Mouse (Mus musculus) spleen, postnatal 10 days (tissue): ENCODE results near the gene Vill.

Source experiments
- DNase-seq, 2 experiments: peaks; one replicate each; pipeline ENCODE4 v3.0.0; 2021 to 2022; ENCODE audit warnings: low spot score in 2 of 2

Gene Vill

DNA sequence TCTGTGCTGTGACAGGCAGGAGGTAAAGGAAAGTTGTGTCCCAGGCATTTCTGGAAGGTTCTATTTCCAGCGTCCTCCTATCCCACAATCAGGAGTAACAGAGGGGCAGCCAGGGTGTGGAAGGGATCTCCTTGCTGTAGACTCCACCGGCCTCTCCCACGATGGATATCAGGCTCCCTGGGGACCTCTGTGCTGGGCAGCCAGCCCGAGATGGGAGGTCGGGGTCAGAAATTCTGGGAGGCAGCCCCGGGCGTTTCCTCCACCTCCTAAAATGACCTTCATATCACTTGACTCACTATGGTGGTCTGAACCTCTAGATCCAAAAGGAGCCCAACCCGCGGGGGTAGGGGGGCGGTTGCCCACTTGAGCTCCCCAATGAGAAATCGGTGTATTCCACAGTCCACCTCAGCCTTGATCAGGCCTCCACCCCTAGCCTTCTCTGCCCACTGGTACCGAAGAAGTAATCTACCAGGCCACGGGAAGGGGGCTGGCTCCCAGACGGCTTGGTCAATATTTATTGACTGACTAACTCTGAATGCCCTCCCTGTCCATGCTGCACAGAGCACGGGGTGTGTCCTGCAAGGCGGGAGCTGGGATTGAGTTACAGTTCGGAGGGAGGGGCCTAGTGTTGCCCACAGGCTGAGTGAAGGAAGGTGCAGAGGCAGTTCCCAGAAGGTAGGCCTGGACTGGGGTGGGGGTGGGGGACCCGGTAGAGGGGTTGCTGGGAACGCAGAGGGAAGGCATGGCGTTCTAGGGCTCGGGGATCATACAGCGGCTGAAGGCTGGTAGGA, at the start of gene Vill:
Gene Vill, plus strand, starts transcription at position 625 of the 791 bp plus-strand sequence.
- no peak for DNase-seq

DNA sequence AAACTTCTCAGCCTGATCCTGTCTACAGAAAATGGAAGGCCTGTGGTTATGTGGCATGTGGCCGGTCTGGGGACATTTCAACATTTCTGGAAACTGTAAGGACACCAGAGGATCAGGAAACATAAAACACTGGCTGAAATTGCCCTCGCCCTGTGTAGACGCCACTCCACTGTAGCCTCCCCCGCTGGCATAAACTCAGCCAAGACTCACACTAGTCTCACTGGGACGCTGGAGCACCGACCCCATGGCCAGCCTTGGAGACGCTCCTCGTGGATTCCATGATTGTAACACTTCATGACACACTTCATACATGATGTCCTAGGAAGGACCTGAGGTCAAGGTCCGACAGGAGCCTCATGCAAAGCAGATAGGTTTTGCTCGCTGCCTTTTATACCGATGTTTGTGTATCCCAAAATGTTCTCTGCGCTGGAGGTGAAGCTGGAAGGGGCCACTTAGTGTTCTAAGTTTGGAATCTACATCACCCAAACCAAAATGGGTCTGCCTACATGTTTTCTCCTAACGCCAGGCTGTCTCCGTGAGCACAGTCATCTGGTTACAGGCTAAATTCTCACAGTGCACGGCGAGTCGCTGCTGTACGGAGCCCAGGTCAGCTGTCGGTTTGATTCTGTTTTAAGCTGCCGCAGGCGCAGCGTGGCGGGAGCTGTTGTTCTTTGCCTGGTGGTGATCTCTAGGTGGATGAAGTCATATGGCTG, 48.4 kb upstream of the Vill start:
- DNase-seq: no peak

DNA sequence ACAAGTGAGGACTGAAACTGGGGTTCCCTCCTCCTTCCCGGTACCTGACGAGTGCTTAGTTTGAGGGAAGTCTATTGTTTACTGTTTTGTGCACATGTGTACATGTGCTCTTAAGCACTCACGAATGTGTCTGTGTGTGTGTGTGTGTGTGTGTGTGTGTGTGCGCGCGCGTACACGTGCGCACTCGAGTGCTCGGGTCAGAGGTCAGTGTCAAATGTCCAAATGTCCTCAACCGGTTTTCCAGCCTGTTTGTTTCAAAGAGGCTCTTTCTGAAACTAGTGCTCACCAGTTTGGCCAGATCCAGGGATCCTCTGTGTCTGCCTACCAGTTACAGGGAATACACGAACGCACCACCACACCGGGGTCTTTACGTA, 47.9 kb upstream of the Vill start:
- no peak for DNase-seq

DNA sequence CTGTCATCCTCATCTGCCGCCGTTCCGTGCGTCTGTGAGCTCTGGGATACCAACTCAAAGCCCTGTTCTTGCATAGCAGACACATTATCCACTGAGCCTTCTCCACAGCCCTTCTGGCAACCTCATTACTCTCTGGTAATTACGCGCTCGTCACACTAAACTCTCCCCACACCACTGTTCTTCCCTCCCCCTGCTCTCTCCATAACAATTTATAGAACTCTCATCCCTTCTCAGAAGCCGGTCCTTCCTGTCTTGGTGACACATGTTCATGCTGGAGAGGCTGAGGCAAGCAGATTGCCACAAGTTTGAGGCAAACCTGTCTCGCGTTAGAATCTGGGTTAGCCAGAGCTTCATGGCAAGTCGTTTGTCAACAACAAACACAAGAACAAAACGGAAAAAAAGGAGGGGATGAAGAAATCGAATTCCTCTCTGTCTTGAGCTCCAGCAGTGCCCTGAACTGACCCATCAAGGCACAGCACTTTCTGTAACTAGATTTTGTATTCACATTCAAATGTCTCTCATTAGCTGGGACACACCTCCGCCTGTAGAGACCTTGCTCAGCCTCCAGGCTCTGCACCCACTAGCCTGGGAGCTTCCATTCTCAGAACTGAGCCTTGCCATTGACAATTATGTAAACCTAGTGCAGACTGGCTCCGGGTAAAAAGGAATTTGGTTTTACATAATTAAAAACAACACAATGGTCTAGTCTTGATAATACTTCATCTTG, 47.1 kb upstream of the Vill start:
- no peak for DNase-seq

DNA sequence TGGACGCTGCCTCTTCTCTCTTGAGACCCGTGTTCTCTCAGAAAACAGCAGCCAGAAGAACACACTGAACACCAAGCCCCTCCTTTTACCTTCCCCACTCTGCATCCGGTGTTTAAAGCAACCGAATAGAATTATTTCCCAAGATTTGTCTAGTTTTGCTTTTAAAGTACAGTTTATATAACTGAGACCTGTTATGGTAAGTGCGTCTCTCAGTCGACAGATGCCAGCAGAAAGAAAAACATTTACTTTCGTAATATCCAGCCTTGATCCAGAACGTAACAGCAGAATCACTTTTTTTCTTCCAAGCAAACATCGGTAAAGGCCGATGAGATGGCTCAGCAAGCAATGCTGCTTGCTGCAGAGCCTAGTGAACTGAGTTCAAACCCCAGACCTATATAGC, 45.3 kb upstream of the Vill start:
- DNase-seq: no peak

DNA sequence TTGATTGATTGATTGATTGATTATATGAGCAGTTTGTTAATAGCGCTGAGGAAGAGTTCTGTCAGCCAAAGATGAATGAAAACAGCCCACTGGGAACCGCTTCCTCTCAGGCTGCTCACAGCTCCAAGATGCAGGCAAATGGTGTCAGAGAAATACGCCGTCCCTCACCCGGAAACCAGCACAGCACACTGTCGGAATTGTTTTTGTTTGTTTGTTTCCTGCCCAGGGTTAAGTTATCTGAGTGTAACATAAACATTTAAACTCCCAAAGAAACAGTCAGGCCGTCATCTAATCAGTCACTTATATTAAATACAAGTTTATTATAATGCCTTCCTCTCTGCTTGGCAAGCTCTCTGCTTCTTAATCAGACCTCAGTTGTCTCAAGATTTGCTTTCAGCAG, 43.7 kb upstream of the Vill start:
- no peak for DNase-seq

DNA sequence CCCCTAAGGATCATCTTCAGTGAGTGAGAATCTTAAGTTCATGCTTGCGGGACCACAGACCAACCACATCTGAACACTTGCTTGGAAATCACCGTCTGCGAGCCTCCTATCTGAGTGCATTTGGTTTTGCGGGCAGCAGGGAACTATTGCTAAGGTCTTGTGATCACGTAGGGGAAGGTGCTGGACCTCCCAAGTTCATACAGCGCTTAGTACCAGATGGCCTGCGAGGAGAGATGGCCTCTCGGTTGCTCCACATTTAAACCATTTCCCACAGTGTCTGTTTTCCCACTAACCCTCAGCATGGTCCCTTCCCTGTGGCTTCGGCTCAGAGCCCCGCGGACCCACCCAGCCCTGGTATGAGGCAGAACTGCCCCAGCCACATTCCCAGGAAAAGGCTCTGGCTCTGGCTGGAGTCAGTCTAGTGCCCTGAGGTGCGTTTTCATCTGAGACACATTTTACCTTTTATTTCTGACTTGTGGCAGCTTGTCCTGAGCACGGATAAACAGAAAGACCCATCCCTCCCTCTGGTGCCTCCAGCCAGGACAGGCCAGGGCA, 42.3 kb upstream of the Vill start:
- no peak for DNase-seq

DNA sequence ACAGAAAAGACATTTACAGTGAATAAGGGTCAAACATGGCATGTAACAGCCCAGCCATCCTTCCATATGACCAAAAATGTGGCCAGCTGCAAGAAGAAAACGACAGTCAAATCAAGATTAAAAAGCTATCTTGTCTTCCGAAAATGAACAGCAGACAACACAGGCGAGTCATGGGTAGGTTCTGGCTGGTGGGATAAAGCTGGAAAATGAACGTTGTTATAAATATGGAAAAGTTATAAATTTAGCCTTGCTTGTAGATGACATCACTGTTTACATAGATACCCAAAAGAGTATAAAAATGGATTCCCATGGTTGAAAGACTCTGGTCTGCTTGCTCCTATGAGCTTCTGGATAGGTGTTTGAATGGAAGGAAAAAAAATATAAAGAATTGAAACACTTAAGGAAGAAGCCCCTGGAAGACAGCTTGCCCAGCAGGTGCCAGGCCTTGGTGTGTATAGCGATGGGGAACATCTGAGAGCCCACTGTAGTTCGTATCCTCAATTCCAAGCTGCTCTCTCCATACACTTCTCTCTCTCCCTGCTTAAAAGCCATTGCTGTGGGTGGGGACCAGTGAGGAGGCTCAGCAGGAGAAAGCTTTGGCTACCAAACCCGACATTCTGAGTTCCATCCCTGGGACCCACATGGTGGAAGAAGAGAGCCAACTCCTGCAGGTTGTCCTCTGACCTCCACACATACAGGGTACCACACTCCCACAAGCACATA, 35.6 kb upstream of the Vill start:
- no peak for DNase-seq

DNA sequence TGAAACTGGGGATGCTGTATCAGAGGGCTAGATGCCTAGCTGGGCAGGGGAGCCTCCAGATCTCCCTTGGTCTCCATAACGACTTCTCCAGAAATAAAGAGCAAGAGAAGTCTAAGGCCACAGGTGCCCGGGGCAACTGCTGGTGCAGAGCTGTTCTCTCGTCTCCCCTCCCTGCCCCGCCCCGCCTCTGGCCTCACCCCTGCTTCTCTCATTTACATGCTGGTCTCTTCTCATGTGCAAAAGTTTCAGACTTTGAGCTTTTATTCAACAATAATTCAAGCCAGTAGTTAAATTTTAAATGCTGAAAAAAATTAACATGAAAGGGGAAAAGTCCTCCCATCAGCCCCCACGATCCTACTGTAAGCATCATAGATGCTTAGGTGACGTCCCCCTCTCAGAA, 30.8 kb upstream of the Vill start:
- no peak for DNase-seq

DNA sequence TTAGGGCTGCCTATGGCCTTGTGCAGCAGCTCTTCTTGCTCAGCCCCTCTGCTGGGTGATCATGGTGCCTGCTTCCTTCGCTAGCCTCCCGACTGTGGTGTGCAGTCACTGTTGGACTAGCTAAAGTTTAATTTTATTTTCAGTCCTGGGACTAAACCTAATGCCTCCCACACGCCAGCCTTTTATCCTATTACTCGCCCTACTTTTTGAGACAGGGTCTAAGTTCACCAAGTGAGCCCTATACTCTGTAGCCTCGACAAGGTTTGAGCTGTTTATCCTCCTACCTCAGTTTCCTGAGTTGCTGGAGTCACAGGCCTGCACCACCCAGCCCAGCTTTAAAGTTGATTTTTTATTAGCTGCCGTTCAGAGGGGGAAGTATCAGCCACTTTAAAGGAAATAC, 27.3 kb upstream of the Vill start:
- DNase-seq: no peak

DNA sequence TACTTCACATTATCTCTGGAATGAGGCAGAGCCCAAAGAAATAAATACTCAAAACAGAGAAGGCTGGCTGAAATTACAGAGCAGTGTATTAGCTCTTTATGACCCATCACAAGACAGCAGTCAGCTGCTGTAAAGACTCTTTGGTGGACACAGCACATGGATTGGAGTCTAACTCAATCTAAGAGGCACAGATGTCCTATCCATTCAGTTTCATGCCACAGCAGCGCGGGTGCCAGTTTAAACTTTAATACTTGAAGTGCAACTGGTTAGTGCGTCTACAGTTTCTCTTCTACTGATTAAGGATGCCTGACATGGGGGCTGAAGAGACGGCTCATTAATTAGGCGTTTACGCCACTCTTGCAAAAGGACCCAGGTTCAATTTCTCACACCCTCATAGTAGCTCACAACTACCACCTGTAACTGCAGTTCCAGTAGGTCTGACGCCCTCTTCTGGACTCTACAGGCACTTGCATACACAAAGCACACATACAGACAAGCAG, 26.7 kb upstream of the Vill start:
- no peak for DNase-seq

DNA sequence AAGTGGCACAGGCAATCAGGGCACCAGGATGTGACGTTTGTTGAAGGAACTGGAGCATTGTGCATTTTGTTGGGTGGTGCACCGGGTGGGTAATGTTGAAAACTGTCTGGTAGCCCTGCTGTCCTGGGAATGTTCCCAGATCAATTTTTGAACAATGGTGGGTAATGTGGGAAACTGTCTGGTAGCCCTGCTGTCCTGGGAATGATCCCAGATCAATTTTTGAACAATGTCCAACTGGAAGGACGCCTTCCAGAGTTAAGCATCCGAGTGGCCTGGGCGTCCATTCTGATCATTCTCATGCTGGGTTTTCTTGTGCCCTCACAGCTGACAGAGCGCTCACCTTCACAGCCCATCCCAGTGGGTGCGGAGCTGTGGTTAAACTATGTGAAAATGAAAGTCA, 25.2 kb upstream of the Vill start:
- DNase-seq: no peak

DNA sequence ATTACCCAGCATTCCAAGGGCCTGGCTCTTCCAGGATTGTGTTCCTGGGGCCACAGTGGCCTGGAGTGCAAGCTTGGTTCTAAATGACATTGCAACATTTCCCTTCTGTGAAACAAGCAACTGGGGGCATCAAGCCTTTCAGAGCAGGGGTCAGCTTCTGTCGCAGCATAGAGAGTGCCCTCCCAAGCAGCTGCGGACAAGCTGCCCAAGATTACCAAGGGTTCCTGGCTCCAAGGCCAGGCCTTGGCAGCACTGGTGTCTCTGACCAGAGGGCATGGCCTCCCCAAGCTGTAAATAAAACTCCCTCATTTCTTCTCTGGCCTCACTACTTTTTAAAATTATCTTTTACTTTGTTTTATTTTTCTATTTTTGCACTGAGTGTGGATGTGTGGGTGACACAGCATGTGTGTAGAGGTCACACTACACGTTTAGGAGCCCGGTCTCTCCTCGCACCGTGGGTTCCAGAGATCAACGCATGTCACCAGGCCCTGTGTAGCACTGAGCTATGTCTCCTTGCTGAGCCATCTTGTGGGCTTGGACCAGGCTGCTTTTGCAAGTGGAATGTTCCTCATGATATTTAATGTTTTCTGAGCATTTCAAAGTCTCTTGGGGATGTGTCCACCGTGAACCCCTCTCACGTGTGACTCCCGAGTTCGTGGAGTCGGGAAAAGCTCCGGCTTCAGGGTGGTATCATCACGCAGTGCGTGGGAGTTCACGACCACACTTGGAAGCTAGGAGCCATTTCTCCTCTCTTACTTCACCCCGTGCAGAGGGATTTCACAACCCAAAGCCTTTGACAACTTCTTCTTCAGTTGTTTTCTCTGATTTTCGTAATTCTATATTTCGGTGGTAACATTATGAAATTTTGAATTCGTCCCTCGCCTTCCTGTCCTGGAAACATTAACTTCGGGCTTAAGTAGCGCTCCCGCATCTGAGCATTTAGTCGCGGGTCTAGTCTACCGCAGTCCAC, 24.1 kb upstream of the Vill start:
- no peak for DNase-seq

DNA sequence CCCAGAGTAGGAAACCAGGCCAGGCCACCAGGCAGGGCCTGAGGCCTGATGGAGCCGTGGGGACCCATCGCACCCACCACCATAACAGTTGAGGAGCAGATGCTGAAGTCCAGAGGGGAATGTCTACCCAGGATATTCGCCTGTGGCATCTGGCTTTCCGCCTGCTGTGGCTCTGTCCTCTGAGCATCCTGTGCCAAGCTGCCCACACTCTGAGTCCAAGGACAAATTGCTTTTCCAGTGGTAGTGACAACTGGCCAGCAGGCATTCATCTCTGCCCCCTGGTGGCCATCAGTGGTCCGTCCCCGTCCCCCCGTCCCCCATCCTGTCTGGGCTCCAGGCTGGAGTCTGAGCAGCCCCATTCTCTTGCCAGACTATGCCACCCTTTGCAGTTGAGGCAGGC, 23.0 kb upstream of the Vill start:
- peak; percentile 16 to 56 for DNase-seq

DNA sequence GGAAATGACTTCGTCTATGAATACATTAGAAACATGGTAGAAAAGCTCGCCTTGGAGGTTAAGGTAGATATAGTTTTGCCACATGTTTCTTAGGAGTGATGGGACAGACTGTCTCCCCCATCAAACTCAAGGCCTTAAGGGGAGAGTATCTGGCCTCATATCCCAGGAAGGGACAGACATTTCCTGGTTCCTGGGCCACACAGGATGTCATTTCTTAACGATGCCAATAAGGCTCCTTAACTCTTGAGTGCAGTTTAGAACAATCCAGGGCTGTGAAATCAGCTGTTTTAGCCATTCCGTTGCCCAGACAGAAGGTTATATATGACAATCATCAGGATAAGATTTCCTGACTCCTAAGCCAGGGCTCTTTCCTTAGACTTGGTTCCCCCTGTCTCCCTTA, 21.5 kb upstream of the Vill start:
- DNase-seq: no peak

DNA sequence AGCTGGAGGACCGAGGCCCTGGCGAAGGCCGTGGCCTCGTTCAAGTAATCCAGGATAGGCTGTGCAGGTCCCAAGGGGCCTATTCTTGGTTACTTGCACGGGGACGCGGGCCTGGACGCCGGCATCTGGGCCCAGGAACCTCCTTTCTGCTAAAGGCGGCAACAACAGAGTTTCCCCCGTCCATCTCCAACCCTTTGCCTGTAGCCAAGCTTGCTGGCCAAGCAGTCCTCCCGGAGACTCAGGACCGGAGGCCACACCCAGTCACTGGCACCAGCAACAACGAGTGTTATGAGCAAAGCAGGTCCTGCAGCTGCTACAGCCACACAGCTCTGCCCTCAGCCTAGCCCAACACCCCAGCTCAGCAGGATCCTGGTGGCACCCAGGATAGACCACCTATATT, 20.8 kb upstream of the Vill start:
- no peak for DNase-seq

DNA sequence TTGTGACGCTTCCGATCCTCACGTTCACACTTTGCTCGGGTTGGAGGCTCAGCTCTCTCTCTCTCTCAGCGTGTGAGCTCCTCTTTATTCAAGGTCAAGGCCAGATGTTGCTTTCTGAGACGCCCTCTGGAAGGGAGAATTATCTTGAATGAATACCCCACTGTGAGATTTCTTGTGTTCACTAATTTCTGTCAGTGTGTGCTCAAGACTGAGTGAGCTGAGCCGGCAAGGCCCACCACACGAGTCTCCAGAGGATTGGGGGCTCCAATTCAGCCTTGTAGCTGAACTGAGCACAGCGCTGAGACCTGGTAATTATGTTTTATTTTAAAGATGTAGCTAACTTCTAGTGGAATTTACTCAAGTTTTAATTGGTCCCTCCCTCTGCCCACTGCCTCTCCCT, 20.0 kb upstream of the Vill start:
- DNase-seq: no peak

DNA sequence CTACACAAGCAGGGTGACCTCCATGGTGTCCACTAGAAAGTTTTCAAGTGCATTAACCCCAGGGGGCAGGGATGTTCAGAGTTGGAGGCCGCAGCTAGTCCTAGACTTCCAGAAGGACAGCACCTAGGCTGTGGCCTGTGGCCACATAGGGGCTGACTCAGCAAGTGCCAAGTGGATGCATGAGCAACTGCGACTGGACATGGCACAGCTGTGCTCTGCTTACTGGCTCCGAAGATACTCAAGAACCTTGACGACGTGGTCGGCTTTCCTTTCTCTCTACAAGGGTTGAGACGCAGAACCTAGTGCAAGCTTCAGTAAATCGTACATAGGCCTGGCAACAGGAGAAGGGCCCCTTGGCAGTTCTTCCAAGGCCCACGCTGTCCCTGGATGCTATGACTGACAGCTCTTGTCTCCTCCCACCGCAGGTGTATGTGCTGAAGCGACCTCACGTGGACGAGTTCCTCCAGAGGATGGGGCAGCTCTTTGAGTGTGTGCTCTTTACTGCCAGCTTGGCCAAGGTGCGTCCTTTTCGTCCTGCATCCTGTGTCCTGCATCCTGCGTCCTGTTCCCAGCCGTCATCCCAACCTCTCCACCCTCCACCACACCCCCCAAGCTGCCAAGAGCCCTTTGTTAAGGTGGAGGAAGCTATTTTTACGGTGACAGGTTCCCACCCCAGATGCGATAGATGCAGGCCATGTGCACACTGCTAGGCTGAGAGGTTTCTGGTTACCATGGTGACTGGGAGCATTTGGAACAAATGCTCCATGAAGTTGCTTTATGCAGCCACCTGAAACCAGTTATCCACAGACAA, 19.3 kb upstream of the Vill start:
- no peak for DNase-seq

DNA sequence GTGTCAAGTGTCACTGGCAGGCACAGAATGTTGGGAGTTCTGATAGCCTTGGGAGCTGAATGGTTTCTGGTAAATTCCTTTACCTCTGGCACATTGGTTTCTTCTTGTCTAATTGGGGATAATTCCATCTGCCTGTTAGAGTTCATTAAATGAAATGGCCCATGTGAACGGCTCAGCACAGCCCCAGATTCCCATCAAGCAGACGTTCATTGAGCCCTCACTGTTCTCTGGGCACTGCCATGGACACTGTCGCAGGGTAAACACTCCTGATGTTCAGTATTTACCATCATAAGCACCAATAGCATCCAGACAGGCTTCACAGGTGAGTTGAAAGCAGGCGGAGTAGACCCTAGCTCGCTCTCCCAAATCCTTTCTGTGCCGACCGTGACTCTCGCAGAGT, 18.5 kb upstream of the Vill start:
- no peak for DNase-seq
